Mouse (Mus musculus): Measurements from ENCODE around the gene Rap1gap2.

Rap1gap2 gene

GRCm38 (mm10) chr11:74532401-74532800, 78.3 kb downstream of the Rap1gap2 start:
- no peak for DNase-seq

- no peak for DNase-seq
Measured at GRCm38 (mm10) chr11:74531725-74532124, 79.0 kb downstream of the Rap1gap2 start.

- DNase-seq, result peak; percentile 35
Measured at GRCm38 (mm10) chr11:74529803-74530202, 80.9 kb downstream of the Rap1gap2 start.

- DNase-seq, result no peak
Measured at GRCm38 (mm10) chr11:74527555-74527954, 83.2 kb downstream of the Rap1gap2 start.

GRCm38 (mm10) chr11:74526180-74527158, 84.2 kb downstream of the Rap1gap2 start:
- peak; percentile 48 for DNase-seq

GRCm38 (mm10) chr11:74525605-74526004, 85.1 kb downstream of the Rap1gap2 start:
- no peak for DNase-seq

- DNase-seq, result peak; percentile 28
Measured at GRCm38 (mm10) chr11:74525205-74525604, 85.5 kb downstream of the Rap1gap2 start.

- peak; percentile 75 for DNase-seq
Measured at GRCm38 (mm10) chr11:74524050-74524965, 86.4 kb downstream of the Rap1gap2 start.

GRCm38 (mm10) chr11:74523210-74523951, 87.3 kb downstream of the Rap1gap2 start:
- DNase-seq, result peak; percentile 48

- DNase-seq, result peak; percentile 62
Measured at GRCm38 (mm10) chr11:74522487-74523209, 88.1 kb downstream of the Rap1gap2 start.

- no peak for DNase-seq
Measured at GRCm38 (mm10) chr11:74521981-74522486, 88.7 kb downstream of the Rap1gap2 start.

- no peak for DNase-seq
Measured at GRCm38 (mm10) chr11:74520201-74520600, 90.5 kb downstream of the Rap1gap2 start.

GRCm38 (mm10) chr11:74516112-74516511, 94.6 kb downstream of the Rap1gap2 start:
- no peak for DNase-seq

GRCm38 (mm10) chr11:74515046-74515445, 95.7 kb downstream of the Rap1gap2 start:
- no peak for DNase-seq

GRCm38 (mm10) chr11:74512595-74512994, 98.1 kb downstream of the Rap1gap2 start:
- DNase-seq, result no peak

- DNase-seq, result no peak
Measured at GRCm38 (mm10) chr11:74506275-74506674, 104.4 kb downstream of the Rap1gap2 start.

GRCm38 (mm10) chr11:74502485-74502884, 108.2 kb downstream of the Rap1gap2 start:
- DNase-seq, result no peak

- no peak for DNase-seq
Measured at GRCm38 (mm10) chr11:74501989-74502388, 108.7 kb downstream of the Rap1gap2 start.

- DNase-seq, result no peak
Measured at GRCm38 (mm10) chr11:74501061-74501460, 109.7 kb downstream of the Rap1gap2 start.

- DNase-seq, result no peak
Measured at GRCm38 (mm10) chr11:74499521-74500099, 111.1 kb downstream of the Rap1gap2 start.

- no peak for DNase-seq
Measured at GRCm38 (mm10) chr11:74499058-74499457, 111.7 kb downstream of the Rap1gap2 start.

Data from kidney, adult 9 months (tissue).